Mouse (Mus musculus): Measurements from ENCODE around the gene Ube2a. TPM values are rescaled to one million over a fixed set of nuclear protein-coding genes. Genes with fewer than 3 reads are reported as not detected.

The Ube2a gene
- 112 and 119 TPM in 2 replicates for polyA plus RNA-seq (2015; fragmentation: Nextera tagmentation; extraction: Ambion mirVana)

- peak within 1 kb of the TSS; percentile 62 for H3K4me3 ChIP-seq (replicated peaks)
- peak within 1 kb of the TSS; percentile 62 for H3K9ac ChIP-seq
- peak within 1 kb of the TSS; percentile 49 for H3K4me2 ChIP-seq (replicated peaks)
- H3K4me1 ChIP-seq, result no peaks in the 10 kb centered on the region
- no peaks in the 10 kb centered on the region for H3K9me3 ChIP-seq (replicated peaks)
- H3K36me3 ChIP-seq, result no peaks in the 10 kb centered on the region
- 7% methylated on average over 8 of the region's 8 CpGs for WGBS
- H3K27ac ChIP-seq (replicated peaks), result peak within 1 kb of the TSS; percentile 80
- H3K27me3 ChIP-seq, result no peaks in the 10 kb centered on the region
- no peak for ATAC-seq (ENCODE audit: insufficient number of reproducible peaks, low FRiP score, low TSS enrichment, low read depth)
Measured at GRCm38 (mm10) chrX:36873765-36874164, at the start of gene Ube2a, which contains the start of gene C330007P06Rik. Gene Ube2a (plus strand): TSS chrX:36873900. Gene C330007P06Rik (minus strand): TSS chrX:36874111.

- whole genome bisulfite sequencing, result 69% methylated on average over 10 of the region's 10 CpGs
- Histone ChIP-seq H3K27ac (replicated peaks) (no peak overlapping the region), H3K9me3 (replicated peaks) (no peaks in the 10 kb centered on the region), H3K4me3 (replicated peaks) (no peak overlapping the region), H3K36me3 (no peaks in the 10 kb centered on the region), H3K4me1 (no peaks in the 10 kb centered on the region), H3K9ac (no peak overlapping the region), H3K27me3 (no peaks in the 10 kb centered on the region), H3K4me2 (replicated peaks) (no peak overlapping the region)
- ATAC-seq (ENCODE audit: insufficient number of reproducible peaks, low FRiP score, low TSS enrichment, low read depth), result no peak
Measured at GRCm38 (mm10) chrX:36823932-36824711, 49.6 kb upstream of the Ube2a start.

DNA sequence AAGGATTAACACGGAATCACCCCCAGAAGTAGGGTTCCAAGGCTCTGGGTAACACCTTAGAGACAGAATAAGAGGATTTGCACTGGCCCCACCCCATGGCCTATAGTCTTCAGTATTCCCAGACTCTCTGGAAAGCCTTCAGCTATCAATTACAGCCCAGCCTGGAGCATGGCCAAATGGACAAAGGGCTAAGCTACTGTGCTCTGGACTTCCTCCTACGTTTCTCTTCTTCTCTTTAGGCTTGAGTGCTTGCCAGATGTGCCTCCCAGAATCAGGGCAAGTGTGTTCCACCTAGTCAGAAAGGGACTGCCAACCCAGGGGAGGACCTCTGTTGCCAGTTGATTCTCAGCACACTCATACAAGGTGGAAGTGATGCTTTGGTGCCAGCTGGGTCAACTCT is 48.7 kb upstream of the Ube2a start:
- Histone ChIP-seq H3K9ac (no peak overlapping the region), H3K4me2 (replicated peaks) (no peak overlapping the region), H3K4me1 (no peaks in the 10 kb centered on the region), H3K27ac (replicated peaks) (no peak overlapping the region), H3K27me3 (no peaks in the 10 kb centered on the region), H3K36me3 (no peaks in the 10 kb centered on the region), H3K9me3 (replicated peaks) (no peaks in the 10 kb centered on the region), H3K4me3 (replicated peaks) (no peak overlapping the region)
- 53% methylated on average over 2 of the region's 2 CpGs for WGBS
- ATAC-seq (ENCODE audit: insufficient number of reproducible peaks, low FRiP score, low TSS enrichment, low read depth), result no peak

DNA sequence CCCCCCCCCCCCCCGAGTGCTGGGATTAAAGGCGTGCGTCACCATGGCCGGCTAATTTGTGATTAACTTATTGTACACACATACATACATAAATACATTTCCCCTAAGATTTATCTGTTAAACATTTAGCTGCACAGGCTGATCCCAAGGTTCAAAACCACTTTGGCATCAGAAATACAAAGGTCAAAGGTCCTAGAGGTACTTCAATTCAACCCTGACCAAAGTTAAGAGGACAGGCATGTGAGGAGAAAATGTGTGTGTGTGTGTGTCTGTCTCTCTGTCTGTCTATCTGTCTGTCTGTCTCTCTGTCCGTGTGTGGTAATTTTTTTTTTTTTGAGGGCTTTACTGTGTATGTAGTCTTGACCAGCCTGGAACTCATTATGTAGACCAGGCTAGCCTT is 46.8 kb upstream of the Ube2a start:
- Histone ChIP-seq H3K27me3 (no peaks in the 10 kb centered on the region), H3K27ac (replicated peaks) (no peak overlapping the region), H3K9me3 (replicated peaks) (no peaks in the 10 kb centered on the region), H3K9ac (no peak overlapping the region), H3K4me2 (replicated peaks) (no peak overlapping the region), H3K36me3 (no peaks in the 10 kb centered on the region), H3K4me3 (replicated peaks) (no peak overlapping the region), H3K4me1 (no peaks in the 10 kb centered on the region)
- no peak for ATAC-seq (ENCODE audit: insufficient number of reproducible peaks, low FRiP score, low TSS enrichment, low read depth)
- WGBS, result 90% methylated on average over 5 of the region's 5 CpGs

GRCm38 (mm10) chrX:36830271-36830670 is 43.4 kb upstream of the Ube2a start:
- Histone ChIP-seq H3K27me3 (no peaks in the 10 kb centered on the region), H3K36me3 (no peaks in the 10 kb centered on the region), H3K4me3 (replicated peaks) (no peak overlapping the region), H3K27ac (replicated peaks) (no peak overlapping the region), H3K4me2 (replicated peaks) (no peak overlapping the region), H3K9me3 (replicated peaks) (no peaks in the 10 kb centered on the region), H3K4me1 (no peaks in the 10 kb centered on the region), H3K9ac (no peak overlapping the region)
- no peak for ATAC-seq (ENCODE audit: insufficient number of reproducible peaks, low FRiP score, low TSS enrichment, low read depth)
- 36% methylated on average over 5 of the region's 5 CpGs for WGBS

DNA sequence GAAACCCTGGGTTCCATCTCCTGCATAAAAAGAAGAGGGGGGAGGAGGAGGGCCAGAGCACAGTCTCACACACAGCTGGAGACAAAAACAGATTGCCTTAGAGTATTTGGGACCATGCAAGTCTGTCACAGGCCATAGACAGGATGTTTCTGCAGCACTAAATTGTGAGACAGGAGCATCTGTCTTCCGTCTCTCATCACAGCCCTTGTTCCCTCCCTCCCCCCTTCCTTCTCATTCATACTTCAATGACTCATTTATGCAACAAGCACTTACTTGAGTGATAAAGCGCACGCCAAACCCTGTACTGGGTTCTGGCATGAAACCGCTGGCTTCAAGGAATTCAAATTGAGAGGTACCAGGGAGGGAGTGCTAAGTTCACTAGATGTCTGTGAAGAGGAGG is 42.1 kb upstream of the Ube2a start:
- Histone ChIP-seq H3K9ac (no peak overlapping the region), H3K36me3 (no peaks in the 10 kb centered on the region), H3K9me3 (replicated peaks) (no peaks in the 10 kb centered on the region), H3K27me3 (no peaks in the 10 kb centered on the region), H3K4me2 (replicated peaks) (no peak overlapping the region), H3K4me1 (no peaks in the 10 kb centered on the region), H3K27ac (replicated peaks) (no peak overlapping the region), H3K4me3 (replicated peaks) (no peak overlapping the region)
- ATAC-seq (ENCODE audit: insufficient number of reproducible peaks, low FRiP score, low TSS enrichment, low read depth), result no peak
- WGBS, result 66% methylated on average over 4 of the region's 4 CpGs

DNA sequence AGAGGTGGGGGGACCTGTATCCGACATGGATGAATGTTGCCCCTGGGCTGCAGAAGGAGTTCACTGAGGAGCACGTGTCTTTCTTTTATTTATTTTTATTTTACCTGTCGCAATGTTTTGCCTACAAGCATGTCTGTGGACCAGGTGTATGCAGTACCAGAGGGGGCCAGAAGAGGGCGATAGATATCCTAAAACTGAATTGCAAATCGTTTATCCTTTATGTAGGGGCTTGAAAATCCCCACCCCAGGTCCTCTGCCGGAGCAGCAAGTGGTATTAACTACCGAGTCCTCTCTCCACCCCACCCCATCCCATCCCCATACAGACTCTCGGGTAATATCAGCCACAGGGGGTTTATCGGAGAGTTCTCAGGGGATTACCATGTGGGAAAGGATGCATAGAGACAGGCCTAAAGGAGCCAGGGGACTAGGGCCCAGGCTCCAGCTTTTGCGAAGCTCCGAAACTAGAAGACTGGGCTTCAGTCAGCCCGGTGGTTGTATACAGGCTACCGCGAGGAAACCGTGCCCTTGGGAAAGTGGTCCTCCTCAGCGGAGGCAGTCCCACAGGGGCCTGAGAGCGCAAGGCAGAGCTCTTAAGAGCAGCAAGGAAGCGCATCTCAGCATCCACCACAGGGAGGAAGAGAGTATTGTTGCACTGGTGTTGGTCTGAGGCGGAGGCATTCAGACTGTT is 40.2 kb upstream of the Ube2a start:
- Histone ChIP-seq H3K9ac (no peak overlapping the region), H3K36me3 (no peaks in the 10 kb centered on the region), H3K27ac (replicated peaks) (no peak overlapping the region), H3K9me3 (replicated peaks) (no peaks in the 10 kb centered on the region), H3K4me3 (replicated peaks) (peak overlapping the region; percentile 22), H3K4me2 (replicated peaks) (peak overlapping the region; percentile 39), H3K4me1 (no peaks in the 10 kb centered on the region), H3K27me3 (no peaks in the 10 kb centered on the region)
- WGBS, result 28% methylated on average over 19 of the region's 19 CpGs
- ATAC-seq (ENCODE audit: insufficient number of reproducible peaks, low FRiP score, low TSS enrichment, low read depth), result no peak; the same call in 1 of the 2 replicates

GRCm38 (mm10) chrX:36837069-36837676 is 36.5 kb upstream of the Ube2a start:
- H3K4me1 ChIP-seq, result no peaks in the 10 kb centered on the region
- H3K9me3 ChIP-seq (replicated peaks), result no peaks in the 10 kb centered on the region
- H3K4me2 ChIP-seq (replicated peaks), result no peak overlapping the region
- no peaks in the 10 kb centered on the region for H3K27me3 ChIP-seq
- no peak overlapping the region for H3K4me3 ChIP-seq (replicated peaks)
- H3K36me3 ChIP-seq, result no peaks in the 10 kb centered on the region
- 44% methylated on average over 6 of the region's 6 CpGs for WGBS
- no peak overlapping the region for H3K9ac ChIP-seq
- no peak overlapping the region for H3K27ac ChIP-seq (replicated peaks)
- no peak for ATAC-seq (ENCODE audit: insufficient number of reproducible peaks, low FRiP score, low TSS enrichment, low read depth)

GRCm38 (mm10) chrX:36839391-36839790 is 34.3 kb upstream of the Ube2a start:
- Histone ChIP-seq H3K9me3 (replicated peaks) (no peaks in the 10 kb centered on the region), H3K36me3 (no peaks in the 10 kb centered on the region), H3K9ac (no peak overlapping the region), H3K4me1 (no peaks in the 10 kb centered on the region), H3K4me2 (replicated peaks) (no peak overlapping the region), H3K27ac (replicated peaks) (no peak overlapping the region), H3K4me3 (replicated peaks) (no peak overlapping the region), H3K27me3 (no peaks in the 10 kb centered on the region)
- 68% methylated on average over 7 of the region's 7 CpGs for WGBS
- ATAC-seq (ENCODE audit: insufficient number of reproducible peaks, low FRiP score, low TSS enrichment, low read depth), result no peak

- H3K27me3 ChIP-seq, result no peaks in the 10 kb centered on the region
- H3K27ac ChIP-seq (replicated peaks), result no peak overlapping the region
- H3K9ac ChIP-seq, result no peak overlapping the region
- no peak overlapping the region for H3K4me2 ChIP-seq (replicated peaks)
- no peak overlapping the region for H3K4me3 ChIP-seq (replicated peaks)
- no peaks in the 10 kb centered on the region for H3K36me3 ChIP-seq
- 80% methylated on average over 6 of the region's 6 CpGs for WGBS
- H3K9me3 ChIP-seq (replicated peaks), result no peaks in the 10 kb centered on the region
- no peak for ATAC-seq (ENCODE audit: insufficient number of reproducible peaks, low FRiP score, low TSS enrichment, low read depth)
- H3K4me1 ChIP-seq, result no peaks in the 10 kb centered on the region
Measured at GRCm38 (mm10) chrX:36841698-36842097, 32.0 kb upstream of the Ube2a start.

- no peaks in the 10 kb centered on the region for H3K4me1 ChIP-seq
- H3K4me2 ChIP-seq (replicated peaks), result no peak overlapping the region
- no peak overlapping the region for H3K27ac ChIP-seq (replicated peaks)
- H3K9me3 ChIP-seq (replicated peaks), result no peaks in the 10 kb centered on the region
- no peak for ATAC-seq (ENCODE audit: insufficient number of reproducible peaks, low FRiP score, low TSS enrichment, low read depth)
- no peaks in the 10 kb centered on the region for H3K27me3 ChIP-seq
- no peak overlapping the region for H3K9ac ChIP-seq
- H3K36me3 ChIP-seq, result no peaks in the 10 kb centered on the region
- H3K4me3 ChIP-seq (replicated peaks), result no peak overlapping the region
- 69% methylated on average over 4 of the region's 4 CpGs for WGBS
Measured at GRCm38 (mm10) chrX:36843346-36843990, 30.2 kb upstream of the Ube2a start.

All from embryonic facial prominence, embryonic 15.5 days (tissue).